Mouse (Mus musculus): Measurements from ENCODE around the gene Foxm1. TPM values are rescaled to one million over a fixed set of nuclear protein-coding genes. Genes with fewer than 3 reads are reported as not detected.

Gene Foxm1
- polyA plus RNA-seq (2012; ENCODE audit: low replicate concordance) = 41.4 and 98.2 TPM in 2 replicates

DNA sequence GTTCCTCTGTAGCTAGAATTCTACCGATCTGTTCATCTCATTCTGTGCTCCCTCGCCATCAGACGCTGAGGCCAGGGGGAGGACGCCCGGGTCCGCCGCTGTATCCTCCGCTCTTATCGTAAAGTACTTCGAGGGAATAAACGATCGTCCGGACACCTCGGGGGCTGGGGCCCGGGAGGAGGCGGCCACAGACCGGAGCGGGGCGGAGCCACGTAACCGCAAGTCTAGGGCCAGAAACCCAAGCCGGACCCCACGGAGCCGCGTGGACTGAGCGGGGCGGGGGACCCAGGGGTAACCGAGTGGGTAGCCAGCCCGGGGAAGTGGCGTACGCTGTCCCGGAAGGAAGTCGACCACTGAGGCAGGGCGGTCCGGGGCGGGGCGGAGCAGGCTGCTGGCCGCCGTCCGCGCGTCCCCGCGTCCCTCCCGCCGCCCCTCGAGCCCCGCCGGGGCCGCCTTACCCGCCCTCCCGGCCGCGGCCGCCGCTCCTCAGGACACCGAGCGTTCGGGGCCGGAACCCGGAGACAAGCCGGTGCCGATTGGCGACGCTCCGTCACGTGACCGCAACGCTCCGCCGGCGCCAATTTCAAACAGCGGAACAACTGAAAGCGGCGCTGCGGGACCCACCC, at the start of gene Foxm1, which contains the start of gene Rhno1:
Foxm1 (plus strand) TSS at position 587 of the 626 bp plus-strand sequence.
Rhno1 (minus strand) TSS at position 531 of the 626 bp plus-strand sequence.

DNA sequence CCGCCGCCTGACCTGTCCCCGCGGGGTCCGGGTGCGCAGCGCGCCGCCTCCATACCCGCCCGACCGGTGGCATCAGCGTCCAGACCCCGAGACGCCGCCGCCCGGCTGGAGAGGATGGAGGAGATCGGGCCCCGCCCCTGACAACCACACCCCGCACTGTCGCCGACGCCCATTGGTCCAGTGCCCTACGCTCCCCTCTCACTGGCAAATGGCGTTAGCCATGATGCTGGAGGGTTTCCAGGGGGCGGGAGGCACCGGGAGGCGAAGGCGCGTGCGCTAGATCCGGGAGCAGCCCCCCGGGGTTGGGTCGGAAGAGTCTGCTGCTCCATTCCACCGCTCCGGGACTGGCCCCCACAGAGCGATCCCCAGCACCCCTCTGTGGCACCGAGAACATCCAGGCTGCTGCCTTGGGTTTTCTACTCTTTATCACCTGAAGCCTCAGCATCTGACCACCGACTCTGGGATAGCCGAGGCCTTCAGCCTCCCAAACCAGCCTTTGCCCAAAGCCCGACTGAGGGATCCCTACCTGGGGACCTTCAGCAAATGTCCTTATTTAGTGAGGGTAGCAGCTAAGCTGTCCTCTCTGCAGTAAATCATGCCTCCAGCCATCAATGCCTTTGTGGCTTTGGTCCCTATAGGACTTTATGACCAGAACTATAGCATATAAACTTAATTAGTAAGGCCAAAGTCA, 6.9 kb upstream of the Foxm1 start, which contains the start of gene Tulp3:
Tulp3 (minus strand) TSS at position 126 of the 691 bp plus-strand sequence.

DNA sequence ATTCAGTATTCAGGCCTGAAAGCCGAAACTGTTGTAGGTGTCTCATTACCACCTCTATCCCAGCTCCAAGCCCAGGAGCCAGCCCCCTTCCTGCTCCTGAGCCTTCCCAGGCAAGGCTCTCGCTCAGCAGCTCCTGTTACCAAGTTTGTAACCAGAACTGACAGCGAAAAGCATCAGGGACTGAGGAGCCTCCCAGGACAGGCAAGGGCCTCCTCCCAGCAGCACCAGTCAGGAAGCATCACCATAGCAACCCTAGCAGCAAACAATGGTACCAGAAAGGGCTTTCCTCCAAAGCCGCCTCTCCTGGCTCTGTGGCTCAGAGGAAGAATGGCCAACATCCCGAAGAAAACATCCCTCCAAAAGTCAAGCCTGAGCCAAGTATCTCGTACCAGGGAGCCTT, 12.4 kb downstream of the Foxm1 start, which contains the start of the genes Tex52 and Gm44596:
Tex52 (plus strand) TSS at position 265 of the 400 bp plus-strand sequence.
Gm44596 (plus strand) TSS at position 312 of the 400 bp plus-strand sequence.

DNA sequence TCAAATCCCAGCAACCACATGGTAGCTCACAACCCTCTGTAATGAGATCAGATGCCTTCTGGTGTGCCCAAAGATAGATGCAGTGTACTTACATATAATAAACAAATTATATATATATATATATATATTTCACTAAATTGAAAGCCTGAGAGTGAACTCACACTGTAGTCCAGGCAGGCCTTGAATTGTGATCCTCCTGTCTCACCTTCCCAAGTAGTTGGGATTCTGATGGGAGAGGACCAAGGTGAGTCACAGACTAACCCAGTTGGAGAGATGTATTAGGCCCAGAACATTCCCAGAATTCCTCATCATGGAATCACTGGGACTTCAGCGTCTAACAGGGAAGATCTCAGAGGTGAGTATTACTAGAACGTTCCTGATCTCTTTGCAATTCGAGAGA, 36.2 kb downstream of the Foxm1 start, which contains the start of gene Nrip2:
Nrip2 (plus strand) TSS at position 301 of the 400 bp plus-strand sequence.

DNA sequence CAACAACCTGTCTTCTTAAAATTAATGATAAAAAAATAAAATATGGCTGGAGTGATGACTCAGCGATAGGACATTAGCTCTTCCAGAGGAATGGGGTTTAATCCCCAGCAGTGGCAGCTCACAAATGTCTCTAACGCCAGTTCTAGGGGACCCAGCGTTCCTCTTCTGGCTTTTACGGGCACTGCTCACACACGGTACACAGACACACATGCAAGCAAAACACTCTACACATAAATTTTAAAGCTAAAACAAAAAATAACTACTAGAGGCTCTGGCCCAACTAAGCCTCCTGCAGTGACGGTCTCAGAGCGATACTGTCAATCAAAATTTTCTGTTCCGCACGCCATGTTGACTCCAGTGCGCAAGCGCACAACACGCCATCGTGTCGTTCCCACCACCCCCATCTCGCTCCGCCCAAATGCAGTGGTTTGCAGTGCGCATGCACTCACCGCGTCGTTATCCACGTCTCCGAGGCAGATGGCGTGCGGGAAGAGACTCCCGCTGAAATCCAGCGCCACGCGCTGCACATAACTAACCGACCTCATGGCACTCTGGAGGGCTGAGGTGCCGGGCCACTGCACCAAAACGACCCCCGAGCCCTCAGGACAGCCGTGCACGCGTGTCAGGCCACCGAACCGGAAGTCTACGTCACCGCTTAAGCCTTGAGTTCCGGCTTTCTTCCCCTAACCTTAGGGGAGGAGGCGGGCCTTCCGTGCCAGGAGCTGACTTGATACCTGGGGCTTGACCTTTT, 61.7 kb downstream of the Foxm1 start, which contains the start of gene Itfg2:
Itfg2 (minus strand) TSS at position 663 of the 751 bp plus-strand sequence.

Other genes starting within 250 kb of the Foxm1 start
- 2.0 and 5.5 TPM in 2 replicates for gene Tspan9, start 219.4 kb upstream of the Foxm1 start, polyA plus RNA-seq (2012; ENCODE audit: low replicate concordance)
- gene Tead4, start 62.1 kb upstream of the Foxm1 start, polyA plus RNA-seq (2012; ENCODE audit: low replicate concordance) = 0.41 TPM in 1 of 2 replicates, not detected in the other
- 0.57 and 0.70 TPM in 2 replicates for gene Tulp3, start 7.1 kb upstream of the Foxm1 start, polyA plus RNA-seq (2012; ENCODE audit: low replicate concordance)
- 32.6 and 53.8 TPM in 2 replicates for gene Rhno1, start 56 bp upstream of the Foxm1 start, polyA plus RNA-seq (2012; ENCODE audit: low replicate concordance)
- gene Tex52, start 12.5 kb downstream of the Foxm1 start, polyA plus RNA-seq (2012; ENCODE audit: low replicate concordance) = not detected in 2 replicates
- gene Gm44596, start 12.5 kb downstream of the Foxm1 start, polyA plus RNA-seq (2012; ENCODE audit: low replicate concordance) = not detected in 2 replicates
- not detected in 2 replicates for gene Nrip2, start 36.3 kb downstream of the Foxm1 start, polyA plus RNA-seq (2012; ENCODE audit: low replicate concordance)
- gene Itfg2, start 62.0 kb downstream of the Foxm1 start, polyA plus RNA-seq (2012; ENCODE audit: low replicate concordance) = 21.7 and 25.3 TPM in 2 replicates
- gene Fkbp4, start 75.7 kb downstream of the Foxm1 start, polyA plus RNA-seq (2012; ENCODE audit: low replicate concordance) = 181 and 301 TPM in 2 replicates
- gene Pzp, start 163.8 kb downstream of the Foxm1 start, polyA plus RNA-seq (2012; ENCODE audit: low replicate concordance) = 0.39 TPM in 1 of 2 replicates, not detected in the other
- not detected in 2 replicates for gene A2ml1, start 218.6 kb downstream of the Foxm1 start, polyA plus RNA-seq (2012; ENCODE audit: low replicate concordance)